ENCODE assay signal across 16 mouse cellular contexts in the genomic region with DNA sequence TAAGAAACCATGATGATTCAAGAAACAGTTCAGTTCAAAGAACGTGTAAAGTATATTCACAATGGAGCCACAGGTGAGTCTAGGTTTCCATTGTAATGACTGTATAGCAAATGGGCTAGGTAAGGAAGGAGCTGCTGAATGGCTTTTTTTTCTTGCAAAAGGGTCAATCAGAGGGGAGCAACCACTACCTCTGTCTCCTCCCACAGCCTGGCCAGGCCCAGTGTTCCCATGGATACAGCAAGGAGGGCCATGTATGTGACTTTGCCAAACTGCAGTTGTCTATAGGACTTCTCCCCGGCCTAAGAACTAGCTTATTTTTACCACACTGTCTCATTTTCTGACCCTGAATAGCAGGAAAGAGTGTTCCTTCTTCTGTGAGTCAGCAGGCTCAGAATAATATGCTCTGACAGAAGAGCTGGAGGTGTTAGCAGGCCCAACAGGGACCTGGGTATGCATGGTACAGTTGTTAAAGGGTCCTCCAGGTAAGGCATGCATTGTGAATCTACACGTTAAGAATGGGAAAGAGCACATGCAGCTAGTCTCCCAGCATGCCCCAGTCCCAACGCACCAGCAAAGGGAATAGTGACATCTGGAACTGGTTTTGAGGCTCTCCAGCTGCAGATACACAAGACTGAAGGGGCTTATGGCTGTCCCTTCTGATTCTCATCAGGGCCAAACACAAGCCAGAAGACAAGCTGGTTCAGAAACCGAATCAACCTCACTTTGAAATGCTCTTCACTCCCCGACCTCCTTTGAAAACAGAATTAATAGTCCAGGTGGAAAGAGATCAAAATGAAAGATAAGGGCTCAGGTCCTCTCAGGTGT.
DNase-seq lines count a peak whose midpoint lies in the region; ATAC-seq lines count a peak whose summit lies in the region.
"Had no signal": no experiment of that assay in that cellular context is flagged by ENCODE, and none has a peak within 500 bp of the region (broad histone marks: within the 10 kb centered on the region; RNA-seq: fewer than 3 reads in every experiment).

No protein-coding gene starts in this region.

- H3K9me3 ChIP-seq in intestine, embryonic 15.5 days, result no peaks in the 10 kb centered on the region
- H3K9me3 ChIP-seq in intestine, embryonic 16.5 days (ENCODE audit: control insufficient read depth, low read length), result no peaks in the 10 kb centered on the region
- H3K9me3 ChIP-seq in neural tube, embryonic 11.5 days (ENCODE audit: control insufficient read depth, low read length), result no peaks in the 10 kb centered on the region
- H3K9me3 ChIP-seq in neural tube, embryonic 15.5 days (replicated peaks), result no peaks in the 10 kb centered on the region
- no peaks in the 10 kb centered on the region for H3K9me3 ChIP-seq in embryonic facial prominence, embryonic 13.5 days
- no peaks in the 10 kb centered on the region for H3K9me3 ChIP-seq in hindbrain, embryonic 10.5 days
- H3K9me3 ChIP-seq: heart, embryonic 15.5 days; hindbrain, embryonic 15.5 days; limb, embryonic 13.5 days had no signal

- no peak for DNase-seq in neural tube, embryonic 11.5 days (ENCODE audit: low spot score)
- DNase-seq in hindbrain, embryonic 10.5 days (ENCODE audit: low spot score), result no peak
- DNase-seq in left cerebral cortex, postnatal 10 days (ENCODE audit: extremely low spot score in 1 of 2, low spot score in 2 of 2), result no peak
- DNase-seq: cerebellum, postnatal 10 days; forebrain, postnatal 0 days; gastrocnemius, postnatal 25 days; layer of hippocampus, postnatal 36 days; lung, postnatal 10 days; right cerebral cortex, postnatal 14 days had no signal

- no peak overlapping the region for H3K4me3 ChIP-seq in intestine, embryonic 15.5 days (replicated peaks)
- no peak overlapping the region for H3K4me3 ChIP-seq in intestine, embryonic 16.5 days (ENCODE audit: low read length)
- no peak overlapping the region for H3K4me3 ChIP-seq in neural tube, embryonic 11.5 days (ENCODE audit: low read depth, low read length)
- H3K4me3 ChIP-seq in neural tube, embryonic 15.5 days (replicated peaks), result no peak overlapping the region
- H3K4me3 ChIP-seq in embryonic facial prominence, embryonic 13.5 days, result no peak overlapping the region
- H3K4me3 ChIP-seq in hindbrain, embryonic 10.5 days, result no peak overlapping the region
- H3K4me3 ChIP-seq: heart, embryonic 15.5 days; hindbrain, embryonic 15.5 days; limb, embryonic 13.5 days had no signal

- no peak overlapping the region for H3K4me2 ChIP-seq in intestine, embryonic 15.5 days (replicated peaks)
- H3K4me2 ChIP-seq in intestine, embryonic 16.5 days (ENCODE audit: low read depth, low read length), result no peak overlapping the region
- no peak overlapping the region for H3K4me2 ChIP-seq in neural tube, embryonic 11.5 days (ENCODE audit: low read depth)
- no peak overlapping the region for H3K4me2 ChIP-seq in neural tube, embryonic 15.5 days
- no peak overlapping the region for H3K4me2 ChIP-seq in embryonic facial prominence, embryonic 13.5 days
- H3K4me2 ChIP-seq: heart, embryonic 15.5 days; hindbrain, embryonic 15.5 days; limb, embryonic 13.5 days had no signal

- peak overlapping the region; percentile 90; the same call in 1 of the 2 replicates for H3K27ac ChIP-seq in intestine, embryonic 15.5 days
- H3K27ac ChIP-seq in intestine, embryonic 16.5 days (ENCODE audit: low read length), result no peak overlapping the region
- 0 out of 2 replicates have a peak overlapping the region, but pooled peaks have one; percentile 39 for H3K27ac ChIP-seq in neural tube, embryonic 11.5 days (ENCODE audit: low read depth, low read length)
- H3K27ac ChIP-seq in neural tube, embryonic 15.5 days (replicated peaks), result no peak overlapping the region
- peak overlapping the region; percentile 34; the same call in 1 of the 2 replicates for H3K27ac ChIP-seq in embryonic facial prominence, embryonic 13.5 days
- H3K27ac ChIP-seq in hindbrain, embryonic 10.5 days, result no peak overlapping the region
- H3K27ac ChIP-seq: heart, embryonic 15.5 days; hindbrain, embryonic 15.5 days had no signal

- no peaks in the 10 kb centered on the region for H3K36me3 ChIP-seq in intestine, embryonic 15.5 days
- H3K36me3 ChIP-seq in intestine, embryonic 16.5 days (ENCODE audit: control insufficient read depth, insufficient read depth, low read length), result no peaks in the 10 kb centered on the region
- H3K36me3 ChIP-seq in neural tube, embryonic 11.5 days (ENCODE audit: control insufficient read depth, insufficient read depth, low read length), result no peaks in the 10 kb centered on the region
- no peaks in the 10 kb centered on the region for H3K36me3 ChIP-seq in neural tube, embryonic 15.5 days
- H3K36me3 ChIP-seq in embryonic facial prominence, embryonic 13.5 days, result no peaks in the 10 kb centered on the region
- H3K36me3 ChIP-seq in hindbrain, embryonic 10.5 days, result no peaks in the 10 kb centered on the region
- H3K36me3 ChIP-seq: heart, embryonic 15.5 days; hindbrain, embryonic 15.5 days had no signal

- no peak overlapping the region for H3K9ac ChIP-seq in intestine, embryonic 15.5 days
- H3K9ac ChIP-seq in intestine, embryonic 16.5 days (ENCODE audit: low read depth, low read length), result no peak overlapping the region
- no peak overlapping the region for H3K9ac ChIP-seq in neural tube, embryonic 11.5 days (ENCODE audit: low read length)
- no peak overlapping the region for H3K9ac ChIP-seq in neural tube, embryonic 15.5 days (replicated peaks)
- H3K9ac ChIP-seq in embryonic facial prominence, embryonic 13.5 days, result no peak overlapping the region
- H3K9ac ChIP-seq: forebrain, postnatal 0 days; heart, embryonic 15.5 days; hindbrain, embryonic 15.5 days; limb, embryonic 13.5 days had no signal

- H3K27me3 ChIP-seq in intestine, embryonic 15.5 days (replicated peaks), result no peaks in the 10 kb centered on the region
- H3K27me3 ChIP-seq in intestine, embryonic 16.5 days (replicated peaks; ENCODE audit: control insufficient read depth, insufficient read depth, low read length), result no peaks in the 10 kb centered on the region
- H3K27me3 ChIP-seq in neural tube, embryonic 11.5 days (ENCODE audit: control insufficient read depth, insufficient read depth, low read length), result no peaks in the 10 kb centered on the region
- H3K27me3 ChIP-seq in neural tube, embryonic 15.5 days (replicated peaks), result no peaks in the 10 kb centered on the region
- H3K27me3 ChIP-seq in embryonic facial prominence, embryonic 13.5 days, result no peaks in the 10 kb centered on the region
- no peaks in the 10 kb centered on the region for H3K27me3 ChIP-seq in hindbrain, embryonic 10.5 days (ENCODE audit: insufficient read depth, poor library complexity, severe bottlenecking)
- H3K27me3 ChIP-seq: heart, embryonic 15.5 days; hindbrain, embryonic 15.5 days; limb, embryonic 13.5 days had no signal

- H3K4me1 ChIP-seq in intestine, embryonic 15.5 days (replicated peaks), result peaks cover 46% of the 10 kb centered on the region
- H3K4me1 ChIP-seq in intestine, embryonic 16.5 days (ENCODE audit: control insufficient read depth, insufficient read depth, low read length), result peaks cover 43% of the 10 kb centered on the region
- peaks cover 27% of the 10 kb centered on the region for H3K4me1 ChIP-seq in neural tube, embryonic 11.5 days (ENCODE audit: control insufficient read depth, insufficient read depth, low read length)
- peaks cover 20% of the 10 kb centered on the region for H3K4me1 ChIP-seq in neural tube, embryonic 15.5 days
- H3K4me1 ChIP-seq in embryonic facial prominence, embryonic 13.5 days, result peaks cover 68% of the 10 kb centered on the region
- peaks cover 46% of the 10 kb centered on the region for H3K4me1 ChIP-seq in hindbrain, embryonic 10.5 days (replicated peaks)

- intact Hi-C loops in left cerebral cortex, postnatal 10 days (cut with DNase I), result no loop called here

- WGBS in intestine, embryonic 15.5 days, result 68% methylated on average over 6 of the region's 6 CpGs
- WGBS in intestine, embryonic 16.5 days, result 76% methylated on average over 6 of the region's 6 CpGs
- WGBS in neural tube, embryonic 11.5 days, result 64% methylated on average over 6 of the region's 6 CpGs
- 64% methylated on average over 6 of the region's 6 CpGs for WGBS in neural tube, embryonic 15.5 days
- 35% methylated on average over 6 of the region's 6 CpGs for WGBS in embryonic facial prominence, embryonic 13.5 days
- WGBS in hindbrain, embryonic 10.5 days, result 73% methylated on average over 6 of the region's 6 CpGs

- ATAC-seq in intestine, embryonic 15.5 days, result no peak
- no peak for ATAC-seq in intestine, embryonic 16.5 days
- no peak for ATAC-seq in neural tube, embryonic 11.5 days (ENCODE audit: insufficient read depth, low FRiP score, low TSS enrichment)
- ATAC-seq in neural tube, embryonic 15.5 days (ENCODE audit: low FRiP score), result no peak
- ATAC-seq in embryonic facial prominence, embryonic 13.5 days (ENCODE audit: insufficient number of reproducible peaks, insufficient read depth, low FRiP score, low TSS enrichment, low read depth), result no peak
- ATAC-seq: forebrain, postnatal 0 days had no signal

Comparison
In these comparisons a context has a peak if more than half of its experiments do, and no peak if none do; other contexts are left out.
1. H3K27ac ChIP-seq: peak in intestine, embryonic 15.5 days (single experiment), neural tube, embryonic 11.5 days (single experiment) and embryonic facial prominence, embryonic 13.5 days (single experiment); none in intestine, embryonic 16.5 days (single experiment), neural tube, embryonic 15.5 days (single experiment) and hindbrain, embryonic 10.5 days (single experiment).